Mouse (Mus musculus) naive thymus-derived CD4-positive, alpha-beta T cell, adult 2 months (primary cell): ENCODE results near the gene Map1lc3b.

Experiments
- DNase-seq: peaks from one replicate; pipeline ENCODE4 v3.0.0-alpha.2; 2011; ENCODE audit warnings: low read depth

The Map1lc3b gene

GRCm38 (mm10) chr8:121590203-121591177 is at the start of gene Map1lc3b:
Map1lc3b (plus strand) TSS chr8:121590361.
- DNase-seq: peak; percentile 97

DNA sequence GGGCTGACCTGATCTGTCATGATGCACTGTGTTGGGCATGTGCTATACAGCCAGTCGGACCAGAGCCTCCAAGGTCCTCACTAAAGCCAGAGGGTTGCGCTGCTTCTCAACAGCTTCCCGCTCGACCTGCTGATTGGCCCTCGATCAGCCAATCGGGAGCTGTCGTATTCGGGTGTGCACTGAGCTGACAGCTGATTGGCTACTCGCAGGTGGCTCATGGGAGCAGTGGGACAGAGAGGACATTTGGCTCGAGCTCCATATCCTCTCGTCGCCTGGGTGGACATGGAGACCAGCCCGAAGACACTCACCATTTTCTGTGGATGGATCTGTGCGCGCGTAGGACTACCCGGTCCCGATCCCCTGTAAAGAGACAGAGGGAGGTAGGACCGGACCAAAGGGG is 48.3 kb upstream of the Map1lc3b start:
- DNase-seq: no peak

- DNase-seq: no peak
Observed at GRCm38 (mm10) chr8:121542901-121543300, 47.3 kb upstream of the Map1lc3b start.

DNA sequence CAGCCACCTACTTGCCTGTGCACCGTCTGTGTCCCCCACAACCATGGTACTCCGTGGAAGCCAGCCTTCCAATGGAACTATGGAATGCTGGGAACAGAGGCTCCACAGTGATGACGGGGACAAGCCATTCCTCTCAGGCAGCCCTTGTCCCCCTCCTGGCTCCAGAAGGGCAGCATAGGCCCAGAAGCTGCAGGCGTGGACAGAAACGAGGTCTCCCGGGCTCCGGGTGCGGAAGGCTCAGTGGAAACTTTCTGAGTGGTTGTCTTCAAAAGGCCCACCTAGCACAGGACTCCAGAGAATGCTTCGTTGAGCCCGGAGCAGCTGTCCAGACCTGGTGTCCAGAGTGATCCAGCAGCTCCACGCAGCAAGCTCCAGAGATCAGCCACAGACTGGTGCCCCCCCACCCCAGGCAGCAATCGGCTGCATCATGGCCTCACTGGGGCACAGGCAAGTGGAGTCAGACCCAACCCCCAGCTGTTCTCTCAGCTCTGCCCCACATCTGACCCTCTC is 45.8 kb upstream of the Map1lc3b start, which contains the start of gene 1700018B08Rik:
1700018B08Rik (minus strand) TSS at position 45 of the 510 bp plus-strand sequence.
- DNase-seq: no peak

DNA sequence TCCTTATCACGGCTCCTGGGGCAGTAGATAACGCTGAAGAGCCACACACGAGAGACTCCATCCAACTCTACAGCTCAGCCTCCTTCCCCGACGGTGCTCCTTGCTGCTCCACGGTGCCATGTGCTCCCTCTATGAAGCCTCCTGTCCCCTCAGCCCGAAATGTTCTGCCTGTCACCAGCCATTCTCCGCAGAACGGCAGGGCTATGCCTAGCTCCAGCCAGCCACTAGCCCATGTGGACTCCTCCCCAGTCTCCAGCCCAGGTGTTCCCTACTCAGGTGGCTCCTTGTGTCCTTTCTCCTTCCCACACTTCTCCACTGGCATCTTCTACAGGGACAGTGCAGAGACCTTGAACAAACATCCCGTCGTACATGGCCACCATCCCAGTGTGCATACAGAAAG is 45.2 kb upstream of the Map1lc3b start:
- DNase-seq: no peak

- DNase-seq: peak; percentile 84
Observed at GRCm38 (mm10) chr8:121547132-121547531, 43.0 kb upstream of the Map1lc3b start.

DNA sequence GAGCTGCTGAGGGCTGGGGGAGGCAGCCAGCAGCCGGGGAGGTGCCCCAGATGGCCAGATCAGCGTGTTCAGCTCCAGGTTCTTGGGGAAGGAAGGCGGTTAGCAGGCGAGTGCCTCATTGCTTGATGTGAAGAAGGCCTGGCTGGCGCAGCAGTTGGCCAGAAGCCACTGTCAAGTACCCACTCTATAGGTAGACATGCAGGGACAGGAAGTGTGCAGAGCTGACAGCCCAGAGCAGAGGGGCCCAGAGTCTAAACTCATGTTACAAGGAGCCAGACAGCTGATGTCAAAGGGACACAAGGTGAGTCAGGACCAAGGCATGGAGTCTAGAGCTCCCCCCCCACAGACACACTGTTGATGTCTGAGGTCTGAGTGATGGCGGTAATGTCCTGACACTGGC is 40.1 kb upstream of the Map1lc3b start:
- no peak for DNase-seq

DNA sequence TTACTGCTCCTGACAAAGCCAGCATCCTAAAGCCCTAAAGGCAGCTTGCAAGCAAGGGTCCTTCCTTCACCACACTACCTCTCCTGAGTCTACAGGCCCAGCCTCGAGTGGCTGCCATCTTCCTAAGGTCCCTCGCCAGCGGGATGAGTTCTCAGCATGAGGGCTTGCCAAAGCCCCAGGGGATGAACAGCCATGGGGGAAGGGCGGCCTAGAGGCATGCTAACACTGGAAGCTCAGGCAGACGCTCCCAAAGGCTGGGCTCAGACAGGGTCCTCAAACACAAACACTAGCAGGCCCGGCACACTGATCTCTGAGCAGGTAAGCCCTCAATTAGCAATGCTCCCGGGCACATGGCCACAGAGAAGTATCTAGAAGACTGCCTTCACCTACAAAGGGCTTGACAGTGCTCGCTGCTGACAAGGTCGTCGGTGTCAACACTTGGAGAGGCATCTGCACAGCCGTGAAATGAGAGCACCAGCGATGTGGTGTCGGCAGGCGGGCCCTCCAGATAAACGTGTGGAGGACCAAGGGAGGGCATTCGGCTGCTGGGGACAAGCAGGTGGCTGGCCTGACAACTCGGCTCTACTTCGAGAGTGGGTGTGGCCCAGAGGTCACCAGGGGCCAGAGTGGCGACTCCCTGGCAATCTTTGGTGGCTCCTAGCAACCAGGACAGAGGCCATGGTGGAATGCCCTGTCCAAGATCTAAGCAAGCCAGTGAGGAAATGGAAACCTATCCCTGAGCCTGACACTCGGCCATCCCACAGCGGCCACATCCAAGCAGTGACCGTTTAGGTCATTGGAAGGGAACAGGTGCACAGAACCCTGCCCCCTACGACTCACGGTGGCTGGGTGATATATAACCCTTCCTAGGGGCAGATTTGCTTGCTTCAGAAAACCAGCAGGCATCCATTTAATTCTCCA is 38.8 kb upstream of the Map1lc3b start:
- no peak for DNase-seq

DNA sequence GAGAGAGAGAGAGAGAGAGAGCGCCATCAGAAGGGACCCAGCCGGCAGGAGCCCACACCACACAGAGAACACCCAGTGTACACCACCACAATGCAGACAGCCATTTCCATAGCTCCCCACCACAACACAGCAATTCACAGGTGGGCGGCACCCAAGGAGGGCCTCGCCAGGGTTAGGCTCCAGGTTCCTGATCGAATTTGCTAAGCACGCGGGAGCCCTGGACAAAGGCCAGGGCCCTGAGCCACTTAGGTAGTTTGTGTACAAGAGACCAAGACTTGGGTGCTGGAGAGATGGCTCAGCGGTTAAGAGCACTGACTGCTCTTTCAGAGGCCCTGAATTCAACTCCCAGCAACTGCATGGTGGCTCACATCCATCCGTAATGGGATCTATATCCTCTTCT is 37.7 kb upstream of the Map1lc3b start:
- DNase-seq: no peak

DNA sequence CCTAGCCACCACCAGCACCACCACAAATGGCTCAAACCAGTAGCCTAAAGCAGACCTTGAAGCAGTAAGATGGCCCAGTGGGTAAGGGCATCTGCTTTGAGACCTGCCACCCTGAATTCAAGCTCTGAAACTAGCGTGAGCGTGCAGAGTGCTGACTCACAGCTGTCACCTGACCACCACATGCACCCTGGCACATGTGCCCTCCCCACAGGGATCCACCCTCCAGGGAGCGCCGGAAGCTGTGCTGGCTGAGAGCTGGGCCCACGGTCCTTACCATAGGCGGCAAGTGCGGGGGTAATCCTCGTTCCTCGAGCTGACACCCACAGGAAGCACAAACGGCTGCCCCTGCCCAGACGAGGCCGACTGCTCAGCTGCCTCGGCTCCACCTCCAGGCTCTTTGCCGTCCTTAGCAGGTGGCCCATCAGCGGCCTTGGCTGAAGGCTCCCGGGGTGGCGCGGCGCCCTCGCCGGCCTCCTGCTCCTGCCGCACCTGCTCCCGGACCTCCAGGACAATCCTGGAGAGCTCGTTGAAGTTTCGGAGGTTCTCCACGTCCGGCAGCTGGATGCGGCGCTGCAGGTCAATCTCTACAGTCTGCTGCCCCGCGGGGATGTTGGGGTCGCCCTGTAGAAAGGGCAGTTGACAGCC is 36.2 kb upstream of the Map1lc3b start:
- DNase-seq: no peak

DNA sequence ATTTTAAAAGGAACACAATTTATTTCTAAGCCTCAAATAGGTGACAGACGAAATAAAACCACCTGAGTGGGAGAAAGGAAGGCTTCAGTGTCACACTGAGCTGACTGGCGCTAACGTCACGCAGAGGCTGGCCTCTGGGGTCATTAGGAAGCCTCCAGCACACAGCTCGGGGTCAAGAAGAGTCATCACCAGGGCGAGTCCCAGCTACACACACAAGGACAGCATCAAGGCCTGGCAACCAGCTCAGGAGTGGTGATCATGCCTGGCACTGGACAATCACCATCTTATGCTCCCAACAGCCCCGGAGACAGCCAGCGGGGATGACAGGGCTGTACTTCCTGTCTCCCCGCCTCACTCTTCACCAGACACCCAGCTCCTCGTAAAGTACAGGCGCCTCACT is 32.4 kb upstream of the Map1lc3b start:
- DNase-seq: no peak

DNA sequence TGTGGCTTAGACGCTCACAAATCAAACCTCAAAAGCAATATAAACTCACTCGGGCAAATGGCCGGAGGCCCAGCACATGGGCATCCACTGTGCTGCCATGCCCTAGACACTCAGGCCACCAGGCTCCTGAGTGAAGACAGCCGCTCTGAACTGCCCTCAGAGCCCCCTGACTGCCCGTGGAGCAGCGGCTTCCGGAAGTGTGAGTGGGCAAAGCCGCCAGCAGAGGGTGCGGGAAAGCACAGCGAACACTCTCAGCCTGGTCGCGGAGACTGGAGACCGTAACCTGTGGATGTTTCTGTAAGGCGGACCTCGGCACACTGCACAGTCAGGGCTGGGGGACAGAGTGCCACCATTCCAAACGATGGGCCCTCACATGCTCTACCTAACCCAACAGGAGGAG is 31.6 kb upstream of the Map1lc3b start:
- no peak for DNase-seq

GRCm38 (mm10) chr8:121559801-121560200 is 30.4 kb upstream of the Map1lc3b start:
- no peak for DNase-seq

DNA sequence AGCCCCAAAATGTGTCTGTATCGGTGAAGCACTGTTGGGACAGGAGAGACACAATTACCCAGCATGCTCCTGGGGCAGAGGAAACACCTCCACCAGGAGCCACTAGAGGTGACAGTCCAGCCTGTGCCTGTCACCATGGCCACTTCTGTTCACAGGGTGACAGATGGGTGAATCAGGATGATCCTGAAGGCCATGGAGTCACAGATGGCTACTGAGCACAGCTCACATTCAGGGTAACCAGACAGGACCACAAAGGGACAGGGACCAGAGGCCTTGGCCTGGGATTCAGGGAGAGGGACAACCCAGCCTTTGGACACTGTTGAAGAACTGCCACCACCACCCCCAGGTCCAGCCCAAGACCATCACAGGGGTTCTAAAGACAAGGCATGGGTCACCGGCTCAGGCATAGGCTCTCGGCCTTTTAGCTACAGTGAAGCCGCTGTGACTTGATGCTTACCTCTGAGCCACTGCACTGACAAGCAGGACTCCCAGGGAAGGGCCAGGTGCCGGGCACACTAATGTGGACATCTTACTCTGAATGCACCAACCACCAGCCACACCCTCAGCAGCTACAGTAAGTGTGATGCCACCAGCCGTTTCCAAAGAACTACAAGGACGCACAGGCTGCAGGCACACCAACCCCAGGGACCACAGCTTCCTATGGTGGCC is 29.6 kb upstream of the Map1lc3b start:
- no peak for DNase-seq

GRCm38 (mm10) chr8:121561636-121562345 is 28.4 kb upstream of the Map1lc3b start:
- no peak for DNase-seq

DNA sequence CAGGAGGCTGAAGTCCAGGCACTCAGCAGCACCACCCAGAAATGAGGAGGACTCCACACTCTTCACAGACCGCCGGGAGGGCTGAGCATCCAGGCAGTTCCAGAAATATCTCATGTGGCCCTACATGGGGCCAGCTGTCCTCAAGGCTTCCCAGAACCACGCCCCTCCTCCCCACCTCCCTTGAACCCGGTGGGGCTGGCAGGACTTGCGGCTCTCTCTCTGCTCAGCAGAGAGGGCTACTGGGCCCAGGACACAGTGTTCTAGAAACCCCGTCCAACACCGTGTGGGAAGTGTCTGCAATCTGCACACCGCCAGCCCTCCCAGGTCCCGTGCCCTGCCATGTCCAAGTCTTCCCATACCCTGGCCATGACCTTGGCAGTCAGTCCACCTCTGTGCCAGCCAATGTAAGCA is 27.2 kb upstream of the Map1lc3b start:
- DNase-seq: no peak

GRCm38 (mm10) chr8:121563701-121564100 is 26.5 kb upstream of the Map1lc3b start:
- DNase-seq: no peak

DNA sequence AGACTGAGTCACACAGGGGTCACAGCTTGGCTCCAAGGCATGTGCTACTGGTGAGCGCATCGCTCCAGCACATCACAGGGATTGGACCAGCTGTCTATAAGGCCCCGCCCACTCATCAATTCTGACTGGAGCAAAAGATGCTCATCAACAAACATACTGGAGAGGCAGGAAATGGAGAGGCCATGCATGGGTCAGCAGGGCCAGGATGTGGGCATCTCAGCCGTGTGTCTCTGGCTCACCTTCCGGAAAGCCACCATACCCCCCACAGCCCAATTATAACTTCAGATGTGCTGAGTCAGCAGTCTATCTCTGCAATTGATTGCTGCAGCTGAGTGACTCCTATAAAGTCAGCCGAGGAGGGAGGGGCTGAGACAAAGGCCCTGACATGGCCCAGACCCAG is 21.8 kb upstream of the Map1lc3b start:
- DNase-seq: no peak

GRCm38 (mm10) chr8:121570335-121570734 is 19.8 kb upstream of the Map1lc3b start:
- no peak for DNase-seq

GRCm38 (mm10) chr8:121570801-121571200 is 19.4 kb upstream of the Map1lc3b start:
- no peak for DNase-seq

DNA sequence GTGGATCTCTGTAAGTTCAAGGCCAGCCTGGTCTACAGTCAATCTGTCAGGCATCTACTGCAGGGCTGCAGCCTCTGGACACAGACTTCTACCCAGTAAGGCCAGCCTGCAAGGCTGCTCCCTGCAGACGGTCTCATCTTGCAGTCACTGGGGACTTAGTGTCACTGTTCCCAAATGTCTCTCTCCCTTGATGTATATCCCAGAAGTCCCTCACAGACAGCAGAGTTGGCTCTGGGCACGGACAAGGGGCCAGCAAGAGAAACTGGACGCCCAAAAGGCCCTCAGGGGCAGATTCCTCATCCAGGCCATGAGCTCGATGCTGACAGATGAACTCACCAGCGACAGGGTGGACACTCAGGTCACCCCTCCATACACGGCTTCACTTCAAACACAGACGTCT is 18.0 kb upstream of the Map1lc3b start:
- no peak for DNase-seq
